Mouse (Mus musculus) forebrain, embryonic 13.5 days (tissue): ENCODE measurements around the gene Hoxa2. TPM values are rescaled to one million over a fixed set of nuclear protein-coding genes. Genes with fewer than 3 reads are reported as not detected.
A peak's percentile ranks its signal among the peaks of the same experiment; 100 is the strongest.

Experiments
- ATAC-seq: fragments of 200-750 bp; cut with Nextera tagmentation; 2 replicates; pipeline ENCODE4 v1.8.0; 2017
- H3K27ac ChIP-seq: fragments of 300-500 bp; sonication (generic); 2 replicates; pipeline ENCODE4 v1.5.1; 2015; ENCODE audit warnings: inconsistent platforms, mild to moderate bottlenecking, moderate library complexity
- H3K27me3 ChIP-seq: fragments of 300-500 bp; sonication (generic); 2 replicates; pipeline ENCODE4 v1.6.1; 2015; ENCODE audit warnings: mild to moderate bottlenecking, inconsistent platforms
- H3K36me3 ChIP-seq: fragments of 300-500 bp; sonication (generic); 2 replicates; pipeline ENCODE4 v1.6.1; 2015; ENCODE audit warnings: mild to moderate bottlenecking, inconsistent platforms; ENCODE audit not compliant: poor library complexity, severe bottlenecking
- H3K4me1 ChIP-seq: fragments of 300-500 bp; sonication (generic); 2 replicates; pipeline ENCODE4 v1.6.1; 2015; ENCODE audit warnings: inconsistent platforms
- H3K4me2 ChIP-seq: fragments of 300-500 bp; sonication (generic); 2 replicates; pipeline ENCODE4 v1.6.1; 2015; ENCODE audit warnings: inconsistent platforms, mild to moderate bottlenecking, moderate library complexity
- H3K4me3 ChIP-seq: fragments of 300-500 bp; sonication (generic); 2 replicates; pipeline ENCODE4 v1.5.1; 2015; ENCODE audit warnings: mild to moderate bottlenecking, inconsistent platforms
- H3K9ac ChIP-seq: fragments of 300-500 bp; sonication (generic); 2 replicates; pipeline ENCODE4 v1.6.1; 2015; ENCODE audit warnings: mild to moderate bottlenecking, inconsistent platforms
- H3K9me3 ChIP-seq: fragments of 300-500 bp; sonication (generic); replicated peaks from 2 replicates; pipeline ENCODE4 v1.6.1; 2016; ENCODE audit warnings: inconsistent platforms
- WGBS: fragments of 180-500 bp; shearing (Covaris S2); methylation state at CpG from one replicate; pipeline ENCODE4 v1.1.7; 2015; 5-methylcytosine and 5-hydroxymethylcytosine counted together
- polyA plus RNA-seq: library from polyadenylated mRNA; unstranded; fragments of >200 nt; fragmentation: Nextera tagmentation; extraction: Ambion mirVana; gene quantifications from 2 replicates; pipeline ENCODE4 v1.2.1, GENCODE M21; 2015

Hoxa2 gene
- not detected in 2 replicates for polyA plus RNA-seq

DNA sequence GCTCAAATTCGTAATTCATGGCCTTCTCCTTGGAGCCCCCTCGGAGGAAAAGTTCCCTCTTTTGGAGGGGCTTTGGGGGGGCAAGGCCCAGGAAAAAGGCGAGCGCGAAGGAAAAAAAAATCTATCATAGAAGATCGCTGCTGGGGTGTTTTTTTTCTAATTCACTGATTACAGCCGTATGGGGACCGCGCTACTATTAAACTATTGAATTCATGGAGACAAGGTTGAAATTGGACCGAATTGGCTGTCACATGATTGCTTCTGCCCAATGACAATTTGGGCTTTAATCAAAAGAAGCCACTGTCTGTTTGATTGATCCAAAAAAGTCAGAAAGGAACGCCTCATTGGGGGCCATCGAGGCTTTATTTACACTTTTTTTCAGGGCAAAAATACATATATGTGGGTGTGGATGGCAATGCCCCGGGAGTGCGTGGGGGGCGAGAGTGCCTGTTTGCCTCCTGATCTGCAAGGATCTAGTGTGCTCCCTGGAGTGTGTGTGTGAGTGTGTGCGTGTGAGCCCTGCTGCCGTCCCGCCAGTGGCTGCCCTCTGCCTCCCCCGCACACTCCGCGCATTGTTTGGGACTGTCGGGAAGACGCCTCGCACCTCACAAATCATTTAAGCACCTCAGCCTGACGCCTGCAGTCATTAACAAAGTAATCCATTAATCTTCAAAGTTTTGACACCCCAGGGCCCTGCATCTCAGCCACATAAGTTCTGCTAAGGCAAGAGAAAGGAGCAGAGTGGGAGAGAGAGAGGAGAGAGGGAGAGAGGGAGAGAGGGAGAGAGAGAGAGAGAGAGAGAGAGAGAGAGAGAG, at the start of gene Hoxa2:
TSS of gene Hoxa2 (minus strand) at position 206 of the 815 bp plus-strand sequence.
- Histone ChIP-seq H3K9me3 (no peaks in the 10 kb centered on the region), H3K4me2 (no peak within 1 kb of the TSS), H3K27me3 (peaks cover 99% of the 10 kb centered on the region), H3K36me3 (no peaks in the 10 kb centered on the region), H3K4me3 (no peak within 1 kb of the TSS), H3K9ac (no peak within 1 kb of the TSS), H3K4me1 (0 out of 2 replicates have a peak, but pooled peaks cover 3% of the 10 kb centered on the region), H3K27ac (no peak within 1 kb of the TSS)
- under 1% methylated on average over 25 of the region's 25 CpGs for WGBS
- ATAC-seq: no peak

DNA sequence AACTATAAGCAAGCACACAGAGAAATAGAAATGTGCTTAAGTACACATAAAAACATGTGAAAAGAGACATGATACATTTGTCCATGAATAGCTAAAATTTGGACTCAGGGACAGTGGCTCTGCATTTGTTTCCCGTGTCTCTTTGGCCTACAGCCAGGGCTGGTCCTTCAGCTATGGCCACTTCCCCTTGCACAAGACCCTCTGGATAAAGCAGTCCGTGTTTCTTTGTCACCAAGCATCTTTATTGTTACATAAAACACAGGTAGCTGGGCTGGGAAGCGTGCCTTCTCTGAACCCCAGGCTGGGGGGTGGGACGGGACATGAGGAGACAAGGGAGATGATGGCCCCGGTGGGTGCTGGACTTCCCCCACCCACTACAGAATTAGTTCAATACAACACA, 49.6 kb upstream of the Hoxa2 start:
- H3K4me2 ChIP-seq: no peak overlapping the region
- WGBS: 7% methylated on average over 5 of the region's 5 CpGs
- ATAC-seq: no peak

DNA sequence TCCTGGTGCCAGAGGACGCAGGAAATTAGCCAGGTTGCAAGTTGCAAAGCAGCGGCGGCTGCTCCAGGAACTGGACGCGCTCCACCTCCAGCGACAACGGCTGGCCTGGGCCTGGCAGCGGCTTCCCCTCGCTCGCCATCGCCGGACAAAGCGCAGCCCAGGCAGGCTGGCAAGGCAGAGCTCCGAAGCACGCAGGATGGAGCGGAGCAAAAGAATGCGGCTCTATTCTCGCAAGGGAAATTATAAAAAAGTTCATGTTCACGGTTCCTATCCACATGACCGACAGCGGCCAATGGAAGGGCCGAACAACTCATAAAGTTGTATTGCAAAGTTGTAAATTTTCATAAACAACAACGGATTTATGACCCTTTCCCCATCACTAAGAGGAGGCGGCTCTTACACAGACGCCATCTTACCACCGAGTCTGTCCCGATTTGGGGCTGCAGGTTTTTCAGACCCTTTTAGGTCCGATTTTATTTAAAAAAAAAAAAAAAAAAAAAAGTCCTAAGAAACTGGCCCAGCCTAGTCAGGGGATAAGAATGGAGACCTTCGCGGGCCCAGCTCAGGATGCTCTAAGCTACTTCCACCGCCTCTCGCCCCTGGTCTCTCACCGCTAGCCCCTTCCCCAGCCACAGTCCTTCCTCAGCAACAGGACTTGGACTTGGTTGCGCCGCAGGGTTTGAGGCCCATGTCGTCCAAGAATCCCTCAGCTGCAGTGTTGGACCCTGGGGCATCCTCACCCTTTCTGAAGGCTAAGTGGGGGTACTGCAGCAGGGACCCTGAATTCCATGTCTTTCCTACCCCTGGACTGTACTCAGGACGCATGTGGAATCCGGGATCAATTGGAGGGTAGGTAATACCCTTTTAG, 48.7 kb upstream of the Hoxa2 start, which contains the start of the genes Hoxa3 and Gm28308:
TSS of gene Hoxa3 (minus strand) at position 218 of the 868 bp plus-strand sequence.
TSS of gene Gm28308 (minus strand) at position 221 of the 868 bp plus-strand sequence.
- no peak within 1 kb of the TSS for H3K9ac ChIP-seq
- H3K4me3 ChIP-seq: no peak within 1 kb of the TSS
- peaks cover 100% of the 10 kb centered on the region for H3K27me3 ChIP-seq
- no peaks in the 10 kb centered on the region for H3K36me3 ChIP-seq
- WGBS: 2% methylated on average over 38 of the region's 38 CpGs
- ATAC-seq: no peak
- H3K4me2 ChIP-seq: no peak within 1 kb of the TSS
- no peak within 1 kb of the TSS for H3K27ac ChIP-seq
- H3K4me1 ChIP-seq: peaks cover 17% of the 10 kb centered on the region
- H3K9me3 ChIP-seq: no peaks in the 10 kb centered on the region

More for the DNA sequence above, 49.6 kb upstream of the Hoxa2 start:
- Histone ChIP-seq H3K9ac (no peak overlapping the region), H3K4me3 (no peak overlapping the region), H3K9me3 (no peaks in the 10 kb centered on the region), H3K27ac (no peak overlapping the region), H3K4me1 (peaks cover 12% of the 10 kb centered on the region), H3K27me3 (peaks cover 100% of the 10 kb centered on the region), H3K36me3 (no peaks in the 10 kb centered on the region)

DNA sequence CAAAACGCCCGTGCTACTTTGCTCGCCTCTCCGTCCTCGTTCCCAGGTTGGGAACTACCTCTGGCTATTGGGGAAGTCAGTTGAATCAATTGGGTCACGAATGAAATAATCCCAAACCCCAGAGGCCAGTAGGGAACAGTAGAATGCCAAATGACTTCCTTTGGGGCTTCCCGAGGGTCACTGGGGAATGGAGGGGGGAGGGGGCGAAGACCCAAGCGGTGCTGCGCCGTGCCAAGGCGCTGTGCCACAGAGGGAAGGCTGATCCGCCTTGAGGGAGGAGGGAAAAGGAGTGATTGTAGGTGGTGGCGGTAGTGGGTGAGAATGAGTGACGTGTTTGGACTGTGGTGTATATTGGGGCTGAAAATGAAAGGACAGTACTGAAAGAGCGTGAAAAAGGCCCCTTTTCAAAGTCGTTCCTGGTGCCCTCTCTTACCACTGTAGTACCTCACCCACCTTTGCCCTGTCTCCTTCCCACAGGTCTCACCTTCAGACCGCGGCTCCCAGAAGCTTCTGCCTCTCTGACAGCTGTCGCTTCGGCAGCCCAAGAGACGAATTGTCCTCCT, 48.0 kb upstream of the Hoxa2 start:
- H3K4me2 ChIP-seq: no peak overlapping the region
- no peak overlapping the region for H3K9ac ChIP-seq
- H3K4me3 ChIP-seq: no peak overlapping the region
- H3K4me1 ChIP-seq: peaks cover 17% of the 10 kb centered on the region
- H3K9me3 ChIP-seq: no peaks in the 10 kb centered on the region
- H3K27ac ChIP-seq: no peak overlapping the region
- H3K36me3 ChIP-seq: no peaks in the 10 kb centered on the region
- WGBS: under 1% methylated on average over 22 of the region's 22 CpGs
- peaks cover 100% of the 10 kb centered on the region for H3K27me3 ChIP-seq
- no peak for ATAC-seq

DNA sequence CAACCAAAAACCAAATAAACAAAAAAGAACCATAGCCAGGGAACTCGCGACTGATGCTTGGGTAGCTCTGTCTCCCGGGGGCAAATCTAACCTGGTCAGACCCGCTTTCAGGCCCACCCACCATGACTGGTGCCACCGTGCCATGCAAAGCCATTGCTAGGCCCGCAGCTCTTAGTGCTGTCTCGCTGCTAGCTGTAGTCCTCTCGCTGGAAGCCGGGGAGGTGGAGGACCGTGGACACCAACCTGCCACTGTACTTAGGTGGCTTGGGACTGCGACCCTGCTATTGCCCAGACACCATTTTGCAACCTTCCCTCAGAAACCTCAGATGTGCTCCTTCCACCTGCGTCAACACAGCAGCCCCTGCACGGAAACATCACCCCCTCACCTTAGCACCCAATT, 47.3 kb upstream of the Hoxa2 start:
- Histone ChIP-seq H3K36me3 (no peaks in the 10 kb centered on the region), H3K9ac (no peak overlapping the region), H3K9me3 (no peaks in the 10 kb centered on the region), H3K27me3 (peaks cover 100% of the 10 kb centered on the region), H3K4me2 (no peak overlapping the region), H3K27ac (no peak overlapping the region), H3K4me3 (no peak overlapping the region), H3K4me1 (peaks cover 10% of the 10 kb centered on the region)
- ATAC-seq: no peak
- WGBS: 4% methylated on average over 13 of the region's 13 CpGs

DNA sequence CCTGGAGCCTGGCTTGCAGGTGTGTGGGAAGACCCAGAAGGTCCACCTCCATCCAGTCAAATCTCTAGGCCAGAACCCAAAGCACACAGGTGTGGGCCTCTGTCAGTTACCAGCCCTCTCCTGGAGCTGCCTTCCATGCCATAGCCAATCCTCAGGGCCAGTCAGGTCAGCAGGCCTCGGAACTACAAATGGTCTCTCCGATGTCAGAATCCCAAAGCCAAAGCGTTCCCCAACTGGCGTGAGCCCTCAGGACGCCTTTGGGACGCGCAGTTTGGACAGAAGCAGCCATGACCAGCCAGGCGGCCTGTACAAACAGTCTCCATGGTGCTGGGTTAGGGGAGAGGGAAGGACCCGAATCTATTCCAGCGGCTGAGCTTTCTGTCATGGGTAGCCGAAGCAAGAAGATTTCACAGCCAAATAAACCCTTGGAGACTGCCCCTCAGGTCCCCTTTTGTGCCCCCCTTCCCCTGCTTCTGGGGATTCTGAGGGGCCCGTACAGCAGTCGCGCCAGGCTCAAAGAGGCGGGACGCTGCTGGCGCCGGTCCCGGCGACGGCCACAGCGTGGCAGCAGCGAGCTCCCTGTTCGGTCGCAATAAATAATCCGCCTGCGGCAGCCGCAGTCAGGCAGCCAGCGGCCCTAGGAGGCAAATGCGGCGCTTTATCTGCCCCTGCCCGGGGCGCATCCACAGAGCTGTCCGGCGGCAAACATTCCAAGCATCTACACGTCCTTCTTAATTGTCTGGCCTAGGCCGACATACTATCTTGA, 46.7 kb upstream of the Hoxa2 start:
- H3K4me2 ChIP-seq: no peak overlapping the region
- H3K27ac ChIP-seq: no peak overlapping the region
- 1% methylated on average over 37 of the region's 37 CpGs for WGBS
- H3K27me3 ChIP-seq: peaks cover 100% of the 10 kb centered on the region
- peak; percentile 48 for ATAC-seq
- no peak overlapping the region for H3K4me3 ChIP-seq
- H3K9me3 ChIP-seq: no peaks in the 10 kb centered on the region
- no peaks in the 10 kb centered on the region for H3K36me3 ChIP-seq
- H3K4me1 ChIP-seq: 0 out of 2 replicates have a peak, but pooled peaks cover 8% of the 10 kb centered on the region
- H3K9ac ChIP-seq: no peak overlapping the region

DNA sequence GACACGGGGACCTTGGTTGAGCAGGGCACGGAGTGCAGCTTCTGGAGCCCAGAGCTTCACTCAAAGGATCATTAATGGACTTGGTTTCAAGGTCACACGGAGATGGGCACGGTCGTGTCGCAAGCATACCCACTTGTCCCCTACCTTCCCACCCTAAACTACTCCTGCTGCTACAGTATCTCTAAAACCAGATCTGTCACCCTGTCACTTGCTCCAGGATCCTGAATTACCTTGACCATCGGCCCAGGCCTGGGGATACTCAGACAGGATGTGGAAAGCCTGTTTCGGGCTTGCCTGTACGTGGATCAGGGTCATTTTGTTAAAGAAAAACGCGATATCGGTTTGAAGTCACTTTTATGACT, 45.0 kb upstream of the Hoxa2 start:
- ATAC-seq: no peak
- WGBS: 5% methylated on average over 12 of the region's 12 CpGs
- Histone ChIP-seq H3K27ac (no peak overlapping the region), H3K9ac (no peak overlapping the region), H3K4me3 (no peak overlapping the region), H3K36me3 (no peaks in the 10 kb centered on the region), H3K4me2 (no peak overlapping the region), H3K9me3 (no peaks in the 10 kb centered on the region), H3K4me1 (0 out of 2 replicates have a peak, but pooled peaks cover 8% of the 10 kb centered on the region), H3K27me3 (peaks cover 100% of the 10 kb centered on the region)

DNA sequence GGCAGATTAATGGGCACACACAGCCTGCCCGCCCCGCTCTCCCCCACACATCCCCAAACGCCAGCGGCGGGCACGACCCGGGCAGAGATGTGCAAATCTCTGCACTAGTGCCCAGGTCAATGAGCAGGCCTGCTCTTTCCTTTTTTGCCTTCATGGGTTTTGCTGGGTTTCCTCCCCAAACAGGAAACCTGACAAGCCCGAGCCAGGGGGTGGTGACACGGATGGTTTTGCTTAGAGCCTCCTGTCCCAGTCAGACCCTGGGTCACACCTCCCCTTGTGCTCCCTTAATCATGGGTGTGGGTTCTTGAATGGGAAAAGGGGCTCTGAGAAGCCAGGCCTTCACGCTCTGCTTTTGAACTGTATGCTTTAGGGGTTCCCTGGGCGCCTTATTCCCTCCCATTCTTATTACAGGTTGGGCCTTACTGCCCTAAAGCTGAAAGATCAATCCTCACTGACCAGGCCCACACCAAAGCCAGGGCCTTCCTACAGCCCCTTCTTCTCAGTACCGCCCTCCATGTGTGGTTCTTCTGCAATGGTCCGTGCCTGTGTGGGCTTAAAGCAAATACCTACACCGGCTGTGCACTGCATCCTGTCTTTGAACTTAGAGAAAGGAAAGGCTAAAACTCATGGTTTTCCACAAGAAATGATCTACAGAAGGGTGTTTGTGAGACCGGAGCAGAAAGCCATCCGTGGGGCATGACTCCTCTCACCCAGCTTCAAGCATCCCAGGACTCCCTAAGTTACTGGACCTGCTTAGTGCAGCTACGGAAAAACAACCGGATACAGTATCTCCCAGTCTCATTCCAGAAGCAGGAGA, 44.4 kb upstream of the Hoxa2 start:
- no peak overlapping the region for H3K9ac ChIP-seq
- 3% methylated on average over 18 of the region's 18 CpGs for WGBS
- H3K27me3 ChIP-seq: peaks cover 100% of the 10 kb centered on the region
- no peaks in the 10 kb centered on the region for H3K36me3 ChIP-seq
- no peak overlapping the region for H3K27ac ChIP-seq
- H3K4me3 ChIP-seq: no peak overlapping the region
- H3K9me3 ChIP-seq: no peaks in the 10 kb centered on the region
- H3K4me2 ChIP-seq: 0 out of 2 replicates have a peak overlapping the region, but pooled peaks have one; percentile 13
- no peak for ATAC-seq
- peaks cover 13% of the 10 kb centered on the region for H3K4me1 ChIP-seq

DNA sequence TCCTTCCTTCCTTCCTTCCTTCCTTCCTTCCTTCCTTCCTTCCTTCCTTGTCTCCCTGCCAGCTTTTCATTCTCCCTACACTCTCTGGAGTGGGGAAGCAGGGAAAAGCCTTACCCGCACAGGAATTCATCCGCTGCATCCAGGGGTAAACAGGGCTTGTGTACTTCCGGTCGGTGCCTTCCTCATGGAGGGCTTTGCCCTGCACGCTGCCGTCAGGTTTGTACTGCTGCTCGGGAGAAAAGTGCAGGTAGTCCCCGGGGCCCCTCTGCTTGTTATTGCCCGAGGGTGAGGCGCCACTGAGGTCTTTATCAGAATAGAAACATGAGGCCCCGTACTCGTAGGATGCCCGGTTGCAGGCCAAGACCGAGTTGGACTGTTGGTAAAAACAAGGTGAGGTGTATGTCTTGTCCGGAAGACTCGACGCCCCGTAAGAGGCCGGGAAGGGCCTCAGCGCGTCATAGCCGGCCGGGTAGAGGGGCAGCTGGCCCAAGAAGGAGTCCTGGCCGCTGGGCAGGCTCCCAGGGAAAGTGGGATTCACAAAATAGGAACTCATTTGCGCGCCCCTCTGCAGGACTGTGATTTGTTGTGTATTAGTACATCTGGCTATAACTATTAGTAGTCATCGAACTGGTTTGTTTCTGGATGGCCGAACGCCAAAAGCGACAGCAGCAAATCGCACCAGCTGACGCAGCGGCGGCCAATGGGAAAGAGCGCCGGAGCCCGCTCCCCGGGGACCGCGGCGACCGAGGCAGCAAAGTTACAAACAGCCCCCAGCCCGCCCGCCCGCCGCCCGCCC, 43.6 kb upstream of the Hoxa2 start, which contains the start of gene Hoxa6:
TSS of gene Hoxa6 (minus strand) at position 651 of the 796 bp plus-strand sequence.
- H3K4me3 ChIP-seq: no peak within 1 kb of the TSS
- H3K9me3 ChIP-seq: no peaks in the 10 kb centered on the region
- no peak within 1 kb of the TSS for H3K27ac ChIP-seq
- H3K36me3 ChIP-seq: no peaks in the 10 kb centered on the region
- ATAC-seq: no peak
- H3K4me1 ChIP-seq: peaks cover 20% of the 10 kb centered on the region
- 0 out of 2 replicates have a peak within 1 kb of the TSS, but pooled peaks have one; percentile 13 for H3K4me2 ChIP-seq
- H3K27me3 ChIP-seq: peaks cover 100% of the 10 kb centered on the region
- H3K9ac ChIP-seq: no peak within 1 kb of the TSS
- 1% methylated on average over 47 of the region's 47 CpGs for WGBS

DNA sequence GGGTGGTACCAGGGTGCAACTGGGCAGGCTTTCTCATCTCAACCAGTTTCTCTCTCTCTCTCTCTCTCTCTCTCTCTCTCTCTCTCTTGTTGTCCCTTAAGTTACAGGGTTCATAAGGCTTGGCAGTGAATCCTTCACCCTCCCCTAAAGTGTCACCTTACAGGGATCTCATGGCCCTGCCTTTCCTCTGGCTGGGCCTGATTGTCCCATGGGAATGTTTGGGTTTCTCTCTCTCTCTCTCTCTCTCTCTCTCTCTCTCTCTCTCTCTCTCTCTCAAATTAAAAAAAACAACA, 43.0 kb upstream of the Hoxa2 start:
- H3K36me3 ChIP-seq: no peaks in the 10 kb centered on the region
- no peak overlapping the region for H3K27ac ChIP-seq
- H3K4me2 ChIP-seq: no peak overlapping the region
- H3K9me3 ChIP-seq: no peaks in the 10 kb centered on the region
- peaks cover 18% of the 10 kb centered on the region for H3K4me1 ChIP-seq
- no peak for ATAC-seq
- H3K9ac ChIP-seq: no peak overlapping the region
- peaks cover 100% of the 10 kb centered on the region for H3K27me3 ChIP-seq
- H3K4me3 ChIP-seq: no peak overlapping the region
